Mouse (Mus musculus) ES-Bruce4 (cell line): ENCODE measurements at regions not wholly inside any gene's neighbourhood (a gene's known extent, or its start where the extent isn't known, plus 50 kb on each side); places are given as distances from the start of the nearest gene placed in this dataset.

Source experiments
- CTCF ChIP-seq: IDR thresholded peaks from one replicate; pipeline ENCODE4 v1.8.1; 2011; ENCODE audit warnings: low read depth, low read length
- EP300 ChIP-seq: IDR thresholded peaks from 2 replicates; pipeline ENCODE4 v1.6.1; 2011; ENCODE audit warnings: low read depth, low read length; ENCODE audit not compliant: insufficient read depth
- POLR2A ChIP-seq: IDR thresholded peaks from one replicate; pipeline ENCODE4 v1.8.1; 2011; ENCODE audit warnings: low read length; ENCODE audit not compliant: insufficient read depth

- TF ChIP-seq CTCF: no peak
- TF ChIP-seq POLR2A: no peak
- TF ChIP-seq EP300: no peak
Measured at GRCm38 (mm10) chr12:112412351-112412697, 76.9 kb upstream of the A530016L24Rik start.
